Mouse (Mus musculus): ENCODE measurements at regions not wholly inside any gene's neighbourhood (a gene's known extent, or its start where the extent isn't known, plus 50 kb on each side); places are given as distances from the start of the nearest gene placed in this dataset.

- Histone ChIP-seq H3K4me3 (no peak overlapping the region), H3K27ac (no peak overlapping the region)
- no peak for TF ChIP-seq CTCF (IDR thresholded peaks at IDR 0.05)
- DNase-seq: no peak
- intact Hi-C loops (cut with DNase I): no loop called here
Measured at GRCm38 (mm10) chr2:83224018-83224417, 280.6 kb downstream of the Fsip2 start.

DNA sequence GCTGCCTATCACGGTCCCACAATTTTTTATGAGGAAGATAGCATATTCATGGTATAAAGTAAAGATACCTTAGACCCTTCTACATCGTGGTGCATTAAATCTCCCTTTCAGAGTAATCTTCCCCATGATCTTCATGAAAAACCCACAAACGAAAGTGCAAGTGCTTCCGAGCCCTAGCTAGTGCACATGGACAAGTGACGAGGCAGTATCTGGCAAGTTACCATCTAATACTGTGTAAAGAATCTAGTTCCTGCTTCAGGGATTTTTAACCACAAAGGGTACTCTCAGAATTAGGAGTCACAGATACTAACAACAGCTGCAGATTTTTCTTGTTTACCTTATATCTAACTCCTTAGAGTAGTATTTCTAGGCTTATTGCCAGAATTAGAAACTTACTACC is 282.8 kb downstream of the Fsip2 start:
- Histone ChIP-seq H3K27ac (no peak overlapping the region), H3K4me3 (no peak overlapping the region)
- intact Hi-C loops (cut with DNase I): no loop called here
- no peak for DNase-seq
- TF ChIP-seq CTCF (IDR thresholded peaks at IDR 0.05): no peak

DNA sequence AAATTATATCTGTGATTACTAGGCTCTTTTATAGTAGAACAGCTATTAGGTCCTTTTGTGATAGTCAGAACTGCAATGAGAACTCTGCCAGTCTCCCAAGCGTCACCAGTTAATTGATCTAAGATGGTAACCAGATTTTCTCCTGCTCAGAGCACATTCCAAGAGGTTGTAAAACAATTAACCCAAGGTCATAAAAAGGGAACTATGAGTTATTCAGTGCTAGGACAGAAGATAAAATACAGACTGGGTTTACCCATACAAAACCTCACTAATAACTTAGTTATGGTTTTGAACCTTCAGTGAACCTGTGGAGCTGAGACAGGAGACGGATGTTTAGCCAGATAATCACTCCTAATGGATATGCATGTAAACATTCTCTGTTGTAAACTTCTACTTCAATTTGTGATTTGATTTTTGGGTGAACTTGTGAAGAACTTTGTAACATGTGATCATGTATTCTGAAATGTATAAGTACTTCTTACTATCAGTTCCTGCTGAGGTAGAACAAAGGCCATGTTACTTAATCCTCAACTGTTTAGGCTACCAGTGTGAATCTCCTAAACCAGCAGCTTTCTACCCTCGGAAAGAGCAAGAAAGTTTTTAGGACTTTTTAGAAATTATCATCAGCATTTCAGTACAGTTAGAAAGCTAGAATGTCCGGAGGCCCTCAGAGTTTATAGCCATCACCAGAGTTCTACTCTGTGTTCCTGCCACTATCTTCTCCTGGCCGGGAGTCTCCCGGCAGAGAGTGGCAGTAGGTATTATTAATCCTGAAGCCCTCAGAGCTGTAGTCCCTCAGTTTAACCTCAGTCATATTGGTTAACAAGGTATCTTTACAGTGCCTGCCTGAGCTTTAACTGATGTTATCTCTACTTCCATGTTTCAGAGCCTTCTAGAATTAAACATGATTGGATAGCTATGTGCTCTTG is 308.0 kb downstream of the Fsip2 start:
- TF ChIP-seq CTCF (IDR thresholded peaks at IDR 0.05): no peak
- H3K4me3 ChIP-seq: no peak overlapping the region

DNA sequence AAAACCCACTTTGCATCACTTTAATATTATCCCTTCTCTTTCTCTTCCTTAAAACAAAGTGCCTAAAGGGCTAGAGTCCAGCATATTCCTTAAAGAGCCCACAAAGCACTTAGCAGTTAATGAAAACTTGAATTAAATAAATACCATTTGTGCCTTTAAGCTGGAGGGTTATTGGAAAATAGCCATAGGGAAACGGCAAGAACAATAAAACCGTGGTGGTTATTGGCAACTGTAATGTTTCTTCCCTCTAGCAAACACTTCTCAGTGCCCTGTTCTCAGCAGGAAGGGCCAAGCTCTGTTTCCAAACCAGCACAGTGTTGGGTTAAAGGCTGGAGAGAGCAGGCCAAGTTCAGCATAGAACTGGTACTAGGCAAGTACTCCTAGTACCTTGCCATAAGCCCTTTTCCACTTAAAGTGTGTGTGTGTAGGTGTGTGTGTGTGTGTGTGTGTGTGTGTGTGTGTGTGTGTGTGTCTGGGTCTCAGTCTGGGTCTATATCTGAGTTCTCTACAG is 313.4 kb downstream of the Fsip2 start:
- no peak overlapping the region for H3K4me3 ChIP-seq
- DNase-seq: no peak
- no peak for TF ChIP-seq CTCF (IDR thresholded peaks at IDR 0.05)

More for the DNA sequence above, 308.0 kb downstream of the Fsip2 start:
- H3K27ac ChIP-seq: no peak overlapping the region
- intact Hi-C loops (cut with DNase I): no loop called here
- DNase-seq: no peak

GRCm38 (mm10) chr2:83258613-83259012 is 315.2 kb downstream of the Fsip2 start:
- Histone ChIP-seq H3K4me3 (no peak overlapping the region), H3K27ac (no peak overlapping the region)
- DNase-seq: no peak
- intact Hi-C loops (cut with DNase I): no loop called here
- no peak for TF ChIP-seq CTCF (IDR thresholded peaks at IDR 0.05)

More for the DNA sequence above, 313.4 kb downstream of the Fsip2 start:
- intact Hi-C loops (cut with DNase I): no loop called here
- H3K27ac ChIP-seq: no peak overlapping the region

DNA sequence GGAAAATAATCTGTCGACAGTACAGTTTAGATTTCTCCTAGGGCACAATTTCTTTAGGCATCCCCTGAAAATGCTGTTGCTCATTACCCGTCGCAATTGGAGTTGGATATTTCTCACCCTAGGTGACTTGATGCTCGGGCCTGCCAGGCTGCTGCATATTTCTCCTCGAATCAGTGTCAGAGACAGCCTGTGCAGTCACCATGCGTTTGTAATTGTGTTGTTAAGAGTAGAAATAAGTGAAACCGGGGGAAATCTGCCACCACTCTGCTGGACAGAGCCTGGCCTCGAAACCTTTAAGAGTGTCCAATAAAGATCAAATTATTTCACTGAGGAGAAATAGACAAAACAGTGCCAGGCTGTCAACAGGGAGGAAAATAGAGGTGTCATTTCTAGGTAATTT is 340.7 kb upstream of the Zc3h15 start:
- Histone ChIP-seq H3K4me3 (no peak overlapping the region), H3K27ac (no peak overlapping the region)
- intact Hi-C loops (cut with DNase I): no loop called here
- no peak for DNase-seq
- no peak for TF ChIP-seq CTCF (IDR thresholded peaks at IDR 0.05)

DNA sequence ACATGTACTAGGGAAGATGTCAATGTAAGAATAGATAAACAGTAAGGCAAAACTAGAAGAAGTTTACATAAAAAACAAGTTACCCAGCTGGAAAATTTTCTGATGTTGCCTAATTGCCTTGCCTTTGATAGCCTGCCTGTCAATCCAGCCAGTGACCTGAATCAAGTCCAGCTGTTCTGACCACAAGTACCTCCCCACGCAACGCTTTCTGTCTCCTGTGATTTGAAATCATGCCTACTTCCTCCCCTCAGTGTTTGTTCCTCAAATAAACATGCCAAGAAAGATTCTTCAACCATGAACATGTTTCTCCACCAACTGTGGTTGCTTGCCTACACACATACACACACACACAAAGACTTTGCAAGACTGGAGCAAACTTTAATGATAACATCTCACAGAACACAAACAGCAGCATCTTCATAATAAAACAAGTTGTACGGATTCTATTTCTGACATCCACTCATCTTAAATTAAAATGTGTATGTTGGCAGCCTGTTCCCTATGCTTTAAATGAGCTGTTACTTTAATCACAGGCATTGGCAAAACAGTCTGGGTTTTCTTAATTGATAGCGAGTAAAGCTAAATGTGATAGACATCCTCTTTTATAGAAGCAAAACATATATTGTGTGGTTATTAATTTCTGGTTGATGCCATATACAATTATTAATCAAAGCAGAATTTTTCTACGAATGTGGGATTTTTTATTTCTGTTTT is 312.0 kb upstream of the Zc3h15 start:
- DNase-seq: no peak
- Histone ChIP-seq H3K4me3 (no peak overlapping the region), H3K27ac (no peak overlapping the region)
- intact Hi-C loops (cut with DNase I): no loop called here
- no peak for TF ChIP-seq CTCF (IDR thresholded peaks at IDR 0.05)

DNA sequence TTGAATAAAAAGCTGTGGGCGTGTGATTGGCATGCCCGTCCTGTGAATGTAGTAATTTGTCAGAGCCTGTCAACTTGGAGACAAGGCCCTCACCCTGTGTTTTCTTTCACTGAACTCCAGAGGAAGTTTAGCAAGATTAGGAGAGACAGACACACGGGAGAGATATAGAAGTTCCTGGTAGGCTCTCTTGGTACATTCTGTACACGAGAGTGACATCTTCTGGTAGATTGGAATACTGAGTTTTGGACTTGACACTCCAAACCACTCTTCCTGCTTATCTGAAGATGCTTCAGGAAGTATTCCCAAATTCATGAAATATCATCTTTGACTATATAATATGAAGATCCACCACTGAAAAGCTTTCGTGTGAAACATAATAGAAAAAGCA is 311.5 kb upstream of the Zc3h15 start:
- intact Hi-C loops (cut with DNase I): no loop called here
- no peak overlapping the region for H3K27ac ChIP-seq
- peak; percentile 30; the same call in 1 of the 2 replicates for TF ChIP-seq CTCF (IDR thresholded peaks at IDR 0.05)
- H3K4me3 ChIP-seq: no peak overlapping the region
- DNase-seq: no peak

- peak; percentile 42 for TF ChIP-seq CTCF (IDR thresholded peaks at IDR 0.05)
- intact Hi-C loops (cut with DNase I): no loop called here
Measured at GRCm38 (mm10) chr2:83337364-83337763, 306.9 kb upstream of the Zc3h15 start.

GRCm38 (mm10) chr2:83340168-83340567 is 304.1 kb upstream of the Zc3h15 start:
- H3K4me3 ChIP-seq: no peak overlapping the region
- no peak for DNase-seq
- TF ChIP-seq CTCF (IDR thresholded peaks at IDR 0.05): no peak
- no peak overlapping the region for H3K27ac ChIP-seq
- intact Hi-C loops (cut with DNase I): no loop called here

More at GRCm38 (mm10) chr2:83337364-83337763, 306.9 kb upstream of the Zc3h15 start:
- Histone ChIP-seq H3K27ac (no peak overlapping the region), H3K4me3 (peak overlapping the region; percentile 9; the same call in 1 of the 2 replicates)
- DNase-seq: no peak
